Mouse (Mus musculus): ENCODE measurements around the gene Faiml. TPM values are rescaled to one million over a fixed set of nuclear protein-coding genes. Genes with fewer than 3 reads are reported as not detected.
A peak's percentile ranks its signal among the peaks of the same experiment; 100 is the strongest.

Gene Faiml
- polyA plus RNA-seq, 1 experiment: not detected

DNA sequence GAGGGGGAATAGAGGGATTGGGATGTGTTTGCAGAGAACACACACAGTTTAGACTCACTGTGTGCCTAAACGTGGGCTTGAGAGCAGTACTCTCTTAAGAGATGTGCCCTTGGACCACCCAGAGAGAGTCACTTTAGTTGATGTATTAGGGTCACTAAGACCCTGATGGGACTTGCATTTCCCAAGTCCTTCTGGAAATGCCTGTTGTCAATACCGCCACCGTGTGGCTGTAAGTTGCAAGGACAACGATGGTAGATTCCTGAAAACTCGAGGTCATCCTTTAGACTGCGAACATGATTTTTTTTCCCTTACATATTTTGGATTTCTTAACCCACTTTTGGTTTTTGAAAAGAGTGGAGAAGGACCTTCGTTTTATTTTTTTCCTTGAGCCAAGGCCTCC, 5.0 kb upstream of the Faiml start:
- peaks cover 2% of the 10 kb centered on the region for H3K27me3 ChIP-seq (replicated peaks)
- peaks cover 37% of the 10 kb centered on the region for H3K36me3 ChIP-seq (replicated peaks; ENCODE audit: low read length)
- TF ChIP-seq FLI1 (IDR thresholded peaks at IDR 0.05; ENCODE audit: low read length) (no peak), GATA1 (IDR thresholded peaks at IDR 0.05; ENCODE audit: borderline replicate concordance, low read length) (no peak)
- H3K4me3 ChIP-seq (replicated peaks): peak overlapping the region; percentile 97
- 0 out of 2 replicates have a peak, but pooled peaks cover 3% of the 10 kb centered on the region for H3K9me3 ChIP-seq
- H3K4me1 ChIP-seq: peaks cover 78% of the 10 kb centered on the region

DNA sequence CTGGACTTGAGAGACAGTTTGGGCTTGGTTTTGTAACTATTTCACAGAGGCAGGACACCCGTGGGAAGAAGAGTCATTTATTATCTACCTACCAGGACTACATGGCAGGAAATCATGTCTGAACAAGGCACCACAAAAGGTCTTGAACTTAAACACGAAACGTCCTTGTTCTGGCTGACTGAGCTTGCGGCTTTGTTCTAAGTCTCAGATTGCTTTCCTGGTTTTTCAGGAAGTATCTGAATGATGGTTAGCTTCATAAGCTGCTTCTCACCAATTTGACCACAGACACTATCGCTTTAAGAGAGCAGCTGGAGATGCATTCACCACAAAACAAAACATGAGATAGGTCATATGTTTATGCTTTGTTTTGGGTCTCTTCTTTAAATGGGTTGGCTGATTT, 3.5 kb upstream of the Faiml start:
- Histone ChIP-seq H3K4me1 (peaks cover 75% of the 10 kb centered on the region), H3K4me3 (replicated peaks) (no peak overlapping the region), H3K36me3 (replicated peaks; ENCODE audit: low read length) (peaks cover 37% of the 10 kb centered on the region), H3K9me3 (0 out of 2 replicates have a peak, but pooled peaks cover 3% of the 10 kb centered on the region), H3K27me3 (replicated peaks) (peaks cover 4% of the 10 kb centered on the region)
- TF ChIP-seq GATA1 (IDR thresholded peaks at IDR 0.05; ENCODE audit: borderline replicate concordance, low read length): no peak
- no peak for TF ChIP-seq FLI1 (IDR thresholded peaks at IDR 0.05; ENCODE audit: low read length)

DNA sequence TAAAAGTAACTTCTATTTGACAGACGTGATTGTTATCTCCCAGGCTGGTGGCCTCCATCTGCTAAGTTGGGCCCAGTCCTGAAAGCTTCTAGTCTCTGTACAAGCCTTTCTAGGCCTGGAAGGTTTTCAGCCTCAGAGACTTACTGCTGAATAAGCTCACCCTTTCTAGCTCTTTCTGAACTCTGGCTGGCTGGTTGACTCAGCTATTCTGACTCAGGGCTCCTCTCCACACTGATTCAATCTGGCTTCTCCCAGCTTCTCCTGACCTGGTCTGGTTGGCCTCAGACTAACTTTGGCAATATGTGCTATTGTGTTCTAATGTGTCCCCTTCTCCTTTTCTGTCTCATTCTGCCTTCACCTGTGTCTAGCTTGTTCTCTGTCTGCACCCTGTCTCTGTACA, 2.2 kb upstream of the Faiml start:
- TF ChIP-seq GATA1 (IDR thresholded peaks at IDR 0.05; ENCODE audit: borderline replicate concordance, low read length) (no peak), FLI1 (IDR thresholded peaks at IDR 0.05; ENCODE audit: low read length) (no peak)
- H3K27me3 ChIP-seq (replicated peaks): peaks cover 4% of the 10 kb centered on the region
- H3K4me3 ChIP-seq (replicated peaks): no peak overlapping the region
- H3K4me1 ChIP-seq: peaks cover 62% of the 10 kb centered on the region
- H3K9me3 ChIP-seq: 0 out of 2 replicates have a peak, but pooled peaks cover 3% of the 10 kb centered on the region
- peaks cover 36% of the 10 kb centered on the region for H3K36me3 ChIP-seq (replicated peaks; ENCODE audit: low read length)

DNA sequence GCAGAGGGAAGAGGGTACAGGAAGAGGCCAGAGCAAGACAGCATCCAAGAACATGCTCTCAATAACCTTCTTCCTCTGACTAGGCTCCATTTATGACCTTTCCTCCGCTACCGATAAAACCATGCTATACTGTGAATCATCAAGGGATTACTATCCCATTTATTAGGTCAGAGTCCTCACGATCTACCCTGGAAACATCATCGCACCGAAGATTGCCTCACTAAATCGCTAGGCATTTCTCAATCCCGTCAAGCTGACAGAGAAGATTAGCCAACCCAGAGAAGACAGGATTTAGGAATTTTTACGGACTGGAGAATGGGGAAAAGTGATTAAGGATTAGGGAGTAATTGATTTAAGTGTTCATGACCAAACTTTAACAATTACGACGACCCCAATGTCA, 1.2 kb upstream of the Faiml start:
- Histone ChIP-seq H3K9me3 (0 out of 2 replicates have a peak, but pooled peaks cover 3% of the 10 kb centered on the region), H3K36me3 (replicated peaks; ENCODE audit: low read length) (peaks cover 41% of the 10 kb centered on the region), H3K27me3 (replicated peaks) (peaks cover 4% of the 10 kb centered on the region), H3K4me3 (replicated peaks) (no peak overlapping the region), H3K4me1 (peaks cover 55% of the 10 kb centered on the region)
- TF ChIP-seq GATA1 (IDR thresholded peaks at IDR 0.05; ENCODE audit: borderline replicate concordance, low read length) (no peak), FLI1 (IDR thresholded peaks at IDR 0.05; ENCODE audit: low read length) (no peak)

DNA sequence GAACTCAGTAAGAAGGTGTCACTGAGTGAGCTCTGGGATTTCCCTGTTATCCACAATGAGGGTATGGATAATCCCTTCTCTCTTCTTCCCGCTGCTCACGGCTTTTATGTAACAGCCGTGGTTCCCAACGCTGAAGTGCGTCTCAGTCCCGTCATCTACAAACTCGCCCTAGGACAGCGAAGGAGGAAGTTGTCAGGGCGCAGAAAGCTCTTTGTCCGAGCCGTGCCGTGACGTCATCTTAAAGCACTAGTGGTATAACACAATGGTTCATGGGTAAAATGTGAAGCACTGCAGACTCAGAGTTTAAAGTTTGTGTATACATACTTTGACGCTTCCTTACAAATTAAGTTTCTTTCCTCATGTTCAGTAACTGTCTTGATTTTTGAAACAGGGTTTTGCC, 7.6 kb downstream of the Faiml start:
- Histone ChIP-seq H3K36me3 (replicated peaks; ENCODE audit: low read length) (peaks cover 58% of the 10 kb centered on the region), H3K4me1 (peaks cover 13% of the 10 kb centered on the region; the same call in 1 of the 2 replicates), H3K4me3 (replicated peaks) (no peak overlapping the region), H3K27me3 (replicated peaks) (no peaks in the 10 kb centered on the region), H3K9me3 (peaks cover 3% of the 10 kb centered on the region; the same call in 1 of the 2 replicates)
- TF ChIP-seq GATA1 (IDR thresholded peaks at IDR 0.05; ENCODE audit: borderline replicate concordance, low read length) (no peak), FLI1 (IDR thresholded peaks at IDR 0.05; ENCODE audit: low read length) (no peak)

DNA sequence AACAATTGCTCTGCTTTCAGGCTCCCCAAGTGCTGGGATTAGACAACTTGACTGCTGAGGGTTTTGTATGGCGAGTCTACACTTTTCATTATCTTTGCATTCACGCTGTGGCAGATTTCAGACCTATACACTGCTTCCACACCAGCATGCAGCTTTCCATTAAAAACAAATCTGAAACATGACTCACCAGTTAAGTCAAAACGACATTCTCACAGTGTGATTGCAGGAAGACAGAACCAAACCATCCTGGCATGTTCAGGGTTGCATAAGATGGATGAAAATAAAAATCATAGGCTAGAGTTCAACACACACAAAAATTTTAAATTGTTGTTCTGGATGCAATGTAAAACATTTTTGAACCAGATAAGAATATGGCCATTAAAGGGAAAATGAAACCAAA, 12.5 kb downstream of the Faiml start:
- Histone ChIP-seq H3K27me3 (replicated peaks) (no peaks in the 10 kb centered on the region), H3K4me1 (peaks cover 43% of the 10 kb centered on the region), H3K9me3 (no peaks in the 10 kb centered on the region), H3K36me3 (replicated peaks; ENCODE audit: low read length) (peaks cover 37% of the 10 kb centered on the region), H3K4me3 (replicated peaks) (no peak overlapping the region)
- TF ChIP-seq GATA1 (IDR thresholded peaks at IDR 0.05; ENCODE audit: borderline replicate concordance, low read length): no peak
- no peak for TF ChIP-seq FLI1 (IDR thresholded peaks at IDR 0.05; ENCODE audit: low read length)

DNA sequence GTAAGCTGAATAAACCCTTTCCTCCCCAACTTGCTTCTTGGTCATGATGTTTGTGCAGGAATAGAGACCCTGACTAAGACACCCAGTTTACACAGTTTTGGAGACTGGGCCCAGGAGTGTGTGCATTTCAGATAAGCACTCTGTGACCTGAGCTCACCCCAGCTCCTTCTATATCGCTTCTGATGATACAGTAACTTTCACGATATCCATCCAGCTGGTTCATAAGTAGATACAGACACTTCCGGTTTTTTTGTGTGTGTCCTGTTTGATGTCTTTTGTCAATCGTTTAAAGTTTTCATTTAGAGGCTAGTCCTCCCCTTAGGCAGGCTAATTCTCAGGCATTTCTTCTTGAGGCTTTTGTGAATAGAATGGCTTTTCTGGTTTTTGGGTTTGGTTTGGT, 15.4 kb downstream of the Faiml start:
- TF ChIP-seq FLI1 (IDR thresholded peaks at IDR 0.05; ENCODE audit: low read length) (no peak), GATA1 (IDR thresholded peaks at IDR 0.05; ENCODE audit: borderline replicate concordance, low read length) (no peak)
- Histone ChIP-seq H3K4me3 (replicated peaks) (no peak overlapping the region), H3K4me1 (peaks cover 63% of the 10 kb centered on the region), H3K36me3 (replicated peaks; ENCODE audit: low read length) (peaks cover 25% of the 10 kb centered on the region), H3K9me3 (no peaks in the 10 kb centered on the region), H3K27me3 (replicated peaks) (no peaks in the 10 kb centered on the region)

DNA sequence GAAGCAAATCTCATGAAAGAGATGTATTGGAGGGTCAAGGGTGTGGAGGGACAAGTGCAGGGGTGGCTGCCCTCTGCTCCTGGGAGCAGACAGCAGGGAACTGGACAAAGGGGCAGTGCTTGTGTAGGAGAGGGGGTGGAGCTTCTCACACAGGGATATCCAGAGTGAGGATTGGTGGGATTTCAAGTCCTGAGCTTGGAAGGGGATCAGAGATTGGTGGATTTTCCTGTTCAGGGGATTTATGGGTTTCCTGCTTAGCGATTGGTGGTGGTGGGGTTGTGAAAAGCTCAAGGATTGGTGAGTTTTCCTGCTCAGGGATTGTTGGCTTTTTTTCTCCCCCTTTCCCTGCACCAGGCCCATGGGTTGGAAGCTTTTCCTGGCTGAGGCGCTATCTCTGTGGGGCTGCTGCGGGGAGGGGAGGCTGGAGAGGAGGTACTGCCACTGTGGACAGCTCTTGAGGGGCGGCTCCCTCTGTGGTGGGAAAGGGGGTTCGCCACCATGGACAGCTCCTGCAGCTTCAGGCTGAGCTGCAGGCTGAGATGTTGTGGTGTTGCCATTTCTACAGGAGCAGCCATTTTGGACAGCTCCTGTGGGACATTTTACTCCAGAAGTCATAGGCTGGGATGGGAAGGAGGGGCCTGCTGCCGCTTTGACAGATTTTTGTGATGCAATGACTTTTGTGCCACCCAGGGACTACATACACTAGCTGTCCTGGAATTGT, 18.9 kb downstream of the Faiml start:
- TF ChIP-seq GATA1 (IDR thresholded peaks at IDR 0.05; ENCODE audit: borderline replicate concordance, low read length): no peak
- TF ChIP-seq FLI1 (IDR thresholded peaks at IDR 0.05; ENCODE audit: low read length): no peak
- peaks cover 85% of the 10 kb centered on the region for H3K4me1 ChIP-seq
- H3K9me3 ChIP-seq: no peaks in the 10 kb centered on the region
- H3K36me3 ChIP-seq (replicated peaks; ENCODE audit: low read length): peaks cover 36% of the 10 kb centered on the region
- peak overlapping the region; percentile 51 for H3K4me3 ChIP-seq (replicated peaks)
- no peaks in the 10 kb centered on the region for H3K27me3 ChIP-seq (replicated peaks)

DNA sequence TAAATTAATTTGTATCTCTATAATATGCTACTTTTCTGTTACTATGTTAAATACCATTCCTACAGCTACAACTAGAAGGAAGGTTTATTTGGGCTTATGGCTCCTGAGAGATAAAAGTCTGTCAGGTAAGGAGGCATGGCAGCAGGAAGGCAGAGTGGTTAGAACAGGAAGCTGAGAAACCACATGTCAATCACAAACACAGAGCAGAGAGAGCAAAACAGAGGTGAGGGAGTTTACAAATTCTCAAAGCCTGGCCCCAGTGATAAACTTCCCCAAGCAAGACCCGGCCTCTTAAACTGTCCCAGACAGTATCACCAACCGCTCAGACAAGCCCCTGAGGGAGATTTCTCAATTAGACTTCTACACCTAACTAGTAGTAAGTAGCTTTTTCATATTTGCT, 20.9 kb downstream of the Faiml start:
- no peaks in the 10 kb centered on the region for H3K9me3 ChIP-seq
- H3K36me3 ChIP-seq (replicated peaks; ENCODE audit: low read length): peaks cover 39% of the 10 kb centered on the region
- no peak overlapping the region for H3K4me3 ChIP-seq (replicated peaks)
- H3K4me1 ChIP-seq: peaks cover 92% of the 10 kb centered on the region
- TF ChIP-seq GATA1 (IDR thresholded peaks at IDR 0.05; ENCODE audit: borderline replicate concordance, low read length): no peak
- TF ChIP-seq FLI1 (IDR thresholded peaks at IDR 0.05; ENCODE audit: low read length): no peak
- H3K27me3 ChIP-seq (replicated peaks): no peaks in the 10 kb centered on the region

DNA sequence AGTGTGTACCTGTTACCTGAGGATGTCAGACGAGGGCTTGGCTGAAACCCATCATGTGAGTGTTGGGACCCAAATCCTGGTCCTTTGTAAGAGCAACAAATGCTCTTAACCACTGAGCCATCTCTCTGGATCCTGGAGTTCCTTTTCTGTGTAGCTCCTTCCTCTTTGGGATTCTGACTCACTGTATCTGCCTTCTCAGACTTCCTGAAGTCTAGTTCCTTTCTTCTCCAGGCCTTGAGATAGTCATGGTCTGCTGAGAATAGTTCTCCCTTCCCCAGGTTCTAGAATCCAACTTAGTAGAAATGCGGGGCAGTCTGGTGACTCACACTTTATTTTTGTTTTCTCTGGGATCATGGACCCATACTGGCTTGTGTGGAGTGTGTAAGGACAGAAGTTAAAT, 24.4 kb downstream of the Faiml start:
- H3K4me3 ChIP-seq (replicated peaks): peak overlapping the region; percentile 59
- no peaks in the 10 kb centered on the region for H3K27me3 ChIP-seq (replicated peaks)
- H3K4me1 ChIP-seq: peaks cover 88% of the 10 kb centered on the region
- no peak; the same call in 1 of the 2 replicates for TF ChIP-seq FLI1 (IDR thresholded peaks at IDR 0.05; ENCODE audit: low read length)
- peak; percentile 47; the same call in 1 of the 3 replicates for TF ChIP-seq GATA1 (IDR thresholded peaks at IDR 0.05; ENCODE audit: borderline replicate concordance, low read length)
- H3K9me3 ChIP-seq: no peaks in the 10 kb centered on the region
- peaks cover 41% of the 10 kb centered on the region for H3K36me3 ChIP-seq (replicated peaks; ENCODE audit: low read length)
